Mouse (Mus musculus): ENCODE measurements around the gene Tfpi2. TPM values are rescaled to one million over a fixed set of nuclear protein-coding genes. Genes with fewer than 3 reads are reported as not detected.

The Tfpi2 gene
- polyA plus RNA-seq, 1 experiment from 2014 or later, result 0.57 TPM

- Histone ChIP-seq H3K4me2 (replicated peaks) (no peak overlapping the region), H3K27ac (no peak overlapping the region), H3K4me3 (no peak overlapping the region), H3K4me1 (no peaks in the 10 kb centered on the region), H3K36me3 (no peaks in the 10 kb centered on the region), H3K9me3 (no peaks in the 10 kb centered on the region), H3K9ac (no peak overlapping the region), H3K27me3 (replicated peaks) (no peaks in the 10 kb centered on the region)
- 90% methylated on average over 5 of the region's 5 CpGs for WGBS
- ATAC-seq (ENCODE audit: low FRiP score, low read depth), result no peak
These were observed 5.9 kb downstream of the Tfpi2 start for GRCm38 (mm10) chr6:3982661-3983284.

GRCm38 (mm10) chr6:3973679-3974078 is 15.0 kb downstream of the Tfpi2 start:
- no peak overlapping the region for H3K9ac ChIP-seq
- H3K36me3 ChIP-seq, result no peaks in the 10 kb centered on the region
- no peaks in the 10 kb centered on the region for H3K4me1 ChIP-seq
- H3K27me3 ChIP-seq (replicated peaks), result no peaks in the 10 kb centered on the region
- WGBS, result 80% methylated on average over 1 of the region's 1 CpGs
- no peak overlapping the region for H3K4me2 ChIP-seq (replicated peaks)
- H3K4me3 ChIP-seq, result no peak overlapping the region
- H3K9me3 ChIP-seq, result no peaks in the 10 kb centered on the region
- H3K27ac ChIP-seq, result no peak overlapping the region
- no peak for ATAC-seq (ENCODE audit: low FRiP score, low read depth)

GRCm38 (mm10) chr6:3967676-3968626 is 20.8 kb downstream of the Tfpi2 start:
- no peak for ATAC-seq (ENCODE audit: low FRiP score, low read depth)
- Histone ChIP-seq H3K9me3 (no peaks in the 10 kb centered on the region), H3K4me3 (no peak overlapping the region; the same call in 1 of the 2 replicates), H3K36me3 (no peaks in the 10 kb centered on the region), H3K27me3 (replicated peaks) (no peaks in the 10 kb centered on the region), H3K4me1 (no peaks in the 10 kb centered on the region), H3K9ac (no peak overlapping the region), H3K4me2 (replicated peaks) (peak overlapping the region; percentile 44), H3K27ac (no peak overlapping the region)
- WGBS, result 30% methylated on average over 31 of the region's 31 CpGs

DNA sequence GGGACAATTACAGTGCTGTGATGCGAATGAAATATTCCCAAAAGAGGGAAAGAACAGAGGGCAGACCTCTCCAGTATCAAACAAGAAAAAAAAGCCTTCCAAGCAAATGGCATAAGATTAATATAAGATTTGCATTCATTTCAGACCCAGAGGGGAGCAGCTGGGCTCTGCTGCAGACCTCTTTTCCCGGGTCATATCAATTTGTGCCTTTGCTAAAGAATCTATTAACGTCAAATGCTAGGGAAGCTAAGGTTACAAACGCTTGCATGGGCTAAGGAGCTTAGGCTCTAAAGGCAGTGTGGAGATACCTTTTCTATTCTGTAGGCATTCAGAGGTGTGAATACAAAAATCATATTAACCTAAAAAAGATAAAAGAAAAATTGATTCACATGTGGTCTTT is 33.8 kb downstream of the Tfpi2 start:
- Histone ChIP-seq H3K27me3 (replicated peaks) (no peaks in the 10 kb centered on the region), H3K4me2 (replicated peaks) (no peak overlapping the region), H3K9me3 (no peaks in the 10 kb centered on the region), H3K36me3 (no peaks in the 10 kb centered on the region), H3K9ac (no peak overlapping the region), H3K4me3 (no peak overlapping the region), H3K27ac (no peak overlapping the region), H3K4me1 (no peaks in the 10 kb centered on the region)
- 44% methylated on average over 4 of the region's 4 CpGs for WGBS
- no peak for ATAC-seq (ENCODE audit: low FRiP score, low read depth)

GRCm38 (mm10) chr6:3936140-3936714 is 52.5 kb downstream of the Tfpi2 start:
- Histone ChIP-seq H3K4me3 (no peak overlapping the region), H3K4me1 (no peaks in the 10 kb centered on the region), H3K9me3 (no peaks in the 10 kb centered on the region), H3K36me3 (no peaks in the 10 kb centered on the region), H3K4me2 (replicated peaks) (no peak overlapping the region), H3K27me3 (replicated peaks) (no peaks in the 10 kb centered on the region), H3K9ac (no peak overlapping the region), H3K27ac (no peak overlapping the region)
- WGBS, result 76% methylated on average over 1 of the region's 1 CpGs
- no peak for ATAC-seq (ENCODE audit: low FRiP score, low read depth)

GRCm38 (mm10) chr6:3935606-3936005 is 53.1 kb downstream of the Tfpi2 start:
- H3K9ac ChIP-seq, result no peak overlapping the region
- H3K36me3 ChIP-seq, result no peaks in the 10 kb centered on the region
- no peak overlapping the region for H3K4me3 ChIP-seq
- no peak overlapping the region for H3K27ac ChIP-seq
- H3K4me2 ChIP-seq (replicated peaks), result no peak overlapping the region
- WGBS, result 80% methylated on average over 2 of the region's 2 CpGs
- no peaks in the 10 kb centered on the region for H3K9me3 ChIP-seq
- no peaks in the 10 kb centered on the region for H3K4me1 ChIP-seq
- no peaks in the 10 kb centered on the region for H3K27me3 ChIP-seq (replicated peaks)
- no peak for ATAC-seq (ENCODE audit: low FRiP score, low read depth)

DNA sequence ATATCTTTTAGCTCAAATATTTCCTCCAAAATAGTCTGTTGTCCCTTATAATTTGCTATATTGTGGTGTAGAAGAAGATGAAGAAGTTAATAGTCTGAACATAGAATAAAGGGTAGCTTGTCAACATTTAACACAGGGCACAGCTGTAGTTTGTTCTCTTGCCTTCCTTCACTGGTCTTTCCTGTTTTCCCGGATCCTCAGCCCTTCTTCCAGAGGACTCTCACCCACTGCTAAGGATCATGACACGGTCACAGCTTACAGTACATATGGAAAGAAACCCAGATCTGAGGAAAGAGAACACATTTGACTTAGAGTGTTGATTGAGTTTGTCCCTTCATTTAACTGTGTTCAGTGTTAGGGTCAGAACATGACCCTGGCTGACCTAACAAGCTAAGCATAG is 53.7 kb downstream of the Tfpi2 start:
- Histone ChIP-seq H3K27ac (no peak overlapping the region), H3K27me3 (replicated peaks) (no peaks in the 10 kb centered on the region), H3K4me1 (no peaks in the 10 kb centered on the region), H3K9ac (no peak overlapping the region), H3K9me3 (no peaks in the 10 kb centered on the region), H3K36me3 (no peaks in the 10 kb centered on the region), H3K4me2 (replicated peaks) (no peak overlapping the region), H3K4me3 (no peak overlapping the region)
- WGBS, result 69% methylated on average over 2 of the region's 2 CpGs
- no peak for ATAC-seq (ENCODE audit: low FRiP score, low read depth)

DNA sequence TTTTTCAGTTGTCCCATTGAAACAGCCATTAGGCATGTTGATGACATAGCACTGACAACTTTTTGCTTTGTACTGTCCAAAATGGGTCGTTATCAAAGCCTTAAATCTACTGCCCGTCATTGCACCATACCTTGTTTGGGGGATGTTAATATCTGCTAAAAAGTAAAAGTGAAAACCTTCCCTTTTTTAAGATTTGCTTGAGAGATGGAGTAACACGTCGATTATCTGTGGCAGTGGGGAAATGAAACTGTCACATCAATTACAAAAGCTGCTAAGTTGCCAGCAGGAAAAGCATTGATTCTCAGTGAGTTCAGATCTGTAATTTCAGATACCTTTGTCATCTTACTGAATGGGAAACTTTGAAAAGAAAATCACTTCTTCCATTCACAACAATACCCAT is 62.6 kb downstream of the Tfpi2 start:
- Histone ChIP-seq H3K4me2 (replicated peaks) (no peak overlapping the region), H3K4me1 (no peaks in the 10 kb centered on the region), H3K9ac (no peak overlapping the region), H3K36me3 (no peaks in the 10 kb centered on the region), H3K4me3 (no peak overlapping the region), H3K9me3 (no peaks in the 10 kb centered on the region), H3K27ac (no peak overlapping the region), H3K27me3 (replicated peaks) (no peaks in the 10 kb centered on the region)
- whole genome bisulfite sequencing, result 76% methylated on average over 4 of the region's 4 CpGs
- no peak for ATAC-seq (ENCODE audit: low FRiP score, low read depth)

GRCm38 (mm10) chr6:3922870-3923269 is 65.8 kb downstream of the Tfpi2 start:
- no peak overlapping the region for H3K9ac ChIP-seq

GRCm38 (mm10) chr6:3916015-3916414 is 72.7 kb downstream of the Tfpi2 start:
- no peak for ATAC-seq (ENCODE audit: low FRiP score, low read depth)
- Histone ChIP-seq H3K9me3 (no peaks in the 10 kb centered on the region), H3K9ac (no peak overlapping the region), H3K4me1 (no peaks in the 10 kb centered on the region), H3K27me3 (replicated peaks) (no peaks in the 10 kb centered on the region), H3K36me3 (no peaks in the 10 kb centered on the region), H3K4me2 (replicated peaks) (no peak overlapping the region), H3K27ac (no peak overlapping the region), H3K4me3 (no peak overlapping the region)
- 78% methylated on average over 7 of the region's 7 CpGs for WGBS

More at GRCm38 (mm10) chr6:3922870-3923269, 65.8 kb downstream of the Tfpi2 start:
- Histone ChIP-seq H3K27ac (no peak overlapping the region), H3K4me1 (no peaks in the 10 kb centered on the region), H3K9me3 (no peaks in the 10 kb centered on the region), H3K4me3 (no peak overlapping the region), H3K36me3 (no peaks in the 10 kb centered on the region), H3K4me2 (replicated peaks) (no peak overlapping the region), H3K27me3 (replicated peaks) (no peaks in the 10 kb centered on the region)
- ATAC-seq (ENCODE audit: low FRiP score, low read depth), result no peak
- WGBS, result 82% methylated on average over 4 of the region's 4 CpGs

Measured in neural tube, embryonic 12.5 days (tissue).